Mouse (Mus musculus) left cerebral cortex, adult 18-20 months (tissue): ENCODE measurements around the gene Pnck. TPM values are rescaled to one million over a fixed set of nuclear protein-coding genes. Genes with fewer than 3 reads are reported as not detected.

Experiments used
- DNase-seq, 2 experiments: peaks; one replicate each; pipeline ENCODE4 v3.0.0; 2021 to 2022; ENCODE audit warnings: low spot score in 2 of 2, mixed read lengths in 1 of 2
- long read RNA-seq, 2 experiments: library from polyadenylated mRNA; stranded (forward); transcript quantifications; one replicate each; pipeline ENCODE4 v2.0.0; 2021
- total RNA-seq, 2 experiments: library from RNA; stranded (reverse); gene quantifications; 2 replicates each; pipeline ENCODE4 v1.2.3; 2021

Gene Pnck
- total RNA-seq, result 100 to 1,000 TPM in 1 of 2 experiments, 10 to 100 TPM in 1; 84.2 to 108 TPM
- long read RNA-seq, experiment 1, transcript Pnck-202 (12 exons, 1,532 nt), result major isoform, 53 of 136 reads
- long read RNA-seq, experiment 1, transcript Pnck-203 (12 exons, 1,492 nt), result minor isoform, 16 of 136 reads
- long read RNA-seq, experiment 1, transcript Pnck-201 (12 exons, 1,536 nt), result minor isoform, 7 of 136 reads
- long read RNA-seq, experiment 1, partial matches to known transcripts, result 20 of 136 reads
- long read RNA-seq, experiment 1, other reads (novel, unspliced or antisense), result 40 of 136 reads
- long read RNA-seq, experiment 2, transcript Pnck-201 (12 exons, 1,536 nt), result minor isoform, 6 of 94 reads
- long read RNA-seq, experiment 2, transcript Pnck-202 (12 exons, 1,532 nt), result major isoform, 41 of 94 reads
- long read RNA-seq, experiment 2, transcript Pnck-203 (12 exons, 1,492 nt), result minor isoform, 10 of 94 reads
- long read RNA-seq, experiment 2, partial matches to known transcripts, result 12 of 94 reads
- long read RNA-seq, experiment 2, other reads (novel, unspliced or antisense), result 25 of 94 reads

DNA sequence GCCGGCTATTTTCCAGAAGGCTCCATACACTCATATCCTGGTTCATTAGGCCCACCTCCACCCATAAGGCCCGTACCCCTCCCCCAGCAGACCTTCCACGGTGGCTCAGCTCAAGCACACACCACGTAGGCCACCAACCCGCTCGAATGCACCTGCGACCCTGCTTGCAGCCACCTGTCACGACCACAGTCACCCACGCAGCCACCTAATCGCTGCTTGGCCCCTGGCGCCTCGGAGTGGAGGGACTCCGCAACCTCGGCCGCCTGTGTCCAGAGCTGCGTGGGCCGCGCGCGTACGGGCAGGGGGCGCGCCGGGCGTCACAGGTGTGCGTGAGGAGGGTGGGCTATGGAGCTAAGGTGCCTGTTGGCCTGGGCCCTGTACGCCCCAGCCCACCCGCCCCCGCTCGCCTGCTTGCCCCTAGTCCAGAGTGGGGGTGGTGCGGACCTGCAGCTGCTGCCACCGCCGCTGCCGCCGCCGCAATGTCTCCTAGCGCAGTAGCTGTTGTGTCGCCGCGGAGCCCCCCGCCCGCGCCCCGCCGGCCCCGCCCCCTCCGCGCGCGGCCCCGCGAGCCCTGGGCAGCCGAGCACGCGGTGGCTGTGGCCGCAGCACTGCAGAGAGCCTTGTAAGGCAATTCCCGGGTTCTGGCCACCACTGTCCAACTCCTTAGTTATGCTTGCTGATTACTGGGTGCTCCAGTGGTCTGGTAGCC lies at the start of gene Pnck:
TSS of gene Pnck (minus strand) at position 543 of the 709 bp plus-strand sequence.
- no peak for DNase-seq

DNA sequence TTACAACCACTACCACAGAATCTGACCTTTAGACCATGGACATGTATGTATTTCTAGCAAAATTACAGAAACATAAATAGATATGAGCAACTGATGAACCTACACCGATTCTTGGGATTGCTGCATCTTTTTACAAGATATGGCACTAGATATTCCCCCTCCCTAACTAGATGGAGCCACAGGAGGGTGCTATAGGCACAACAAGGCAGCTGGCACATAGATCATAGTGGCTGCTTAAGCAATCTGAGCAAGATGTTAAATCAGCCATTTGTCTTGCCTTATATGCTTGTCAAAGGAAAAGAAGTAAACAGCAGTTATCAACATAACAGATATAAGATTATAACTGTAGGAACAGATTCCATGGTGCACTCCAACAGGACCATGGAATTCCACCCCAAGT lies 40.6 kb upstream of the Pnck start:
- DNase-seq, result no peak

DNA sequence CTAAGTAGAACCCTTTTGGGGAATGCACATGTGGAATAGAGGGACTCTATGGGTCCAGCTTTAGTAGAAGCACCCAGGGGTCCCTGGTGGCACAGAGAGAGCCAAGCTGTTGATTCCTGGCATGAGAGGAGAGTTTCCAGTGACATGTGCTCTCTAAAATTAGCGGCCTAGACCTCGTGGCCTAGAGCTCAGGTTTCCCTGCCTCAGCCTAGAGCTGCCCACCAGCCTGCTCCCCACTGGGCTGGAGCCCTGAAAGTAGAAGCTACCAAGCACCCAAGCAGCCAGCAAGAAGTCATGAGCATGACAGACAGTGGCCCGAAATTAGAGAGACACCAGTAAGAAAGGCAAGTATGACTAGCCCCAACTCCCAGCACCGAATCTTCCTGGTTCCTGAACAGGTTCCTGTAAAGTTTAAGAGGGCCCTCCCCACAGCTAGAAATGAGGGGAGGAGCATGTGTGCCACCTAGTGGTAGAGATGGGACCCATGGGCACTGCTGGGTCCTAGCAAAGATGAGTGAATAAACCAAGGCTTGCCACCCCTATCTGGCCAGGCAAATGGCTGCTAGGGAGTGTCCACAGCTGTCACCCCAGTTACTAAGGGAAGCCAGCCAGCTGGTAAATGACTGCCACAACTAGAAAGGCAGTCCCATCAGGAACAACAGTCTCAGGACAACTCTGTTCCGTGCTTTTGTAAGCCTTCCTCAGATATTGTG lies 31.2 kb upstream of the Pnck start:
- peak; percentile 46 to 50 for DNase-seq

- DNase-seq, result no peak
These were observed 25.7 kb upstream of the Pnck start for GRCm38 (mm10) chrX:73685629-73686028.

DNA sequence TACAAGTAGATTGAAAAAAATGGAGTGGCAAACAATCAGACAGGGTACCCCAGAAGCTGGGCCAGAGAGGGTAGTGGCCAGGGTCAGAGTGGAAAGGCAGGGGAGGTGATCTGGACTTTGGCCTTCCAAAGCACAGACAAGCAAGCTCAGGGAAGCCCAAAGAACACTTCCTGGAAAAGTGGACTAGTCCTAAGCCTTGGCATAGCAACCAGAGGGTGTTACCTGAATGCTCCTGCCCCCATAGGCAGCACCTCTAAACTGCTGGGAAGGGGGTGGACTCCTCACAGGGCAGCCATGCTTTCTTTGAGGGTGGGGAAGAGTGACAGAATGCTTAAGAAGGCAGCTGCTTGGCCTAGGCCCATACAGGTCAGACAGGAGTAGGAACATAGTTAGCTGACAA lies 25.1 kb upstream of the Pnck start:
- DNase-seq, result no peak

DNA sequence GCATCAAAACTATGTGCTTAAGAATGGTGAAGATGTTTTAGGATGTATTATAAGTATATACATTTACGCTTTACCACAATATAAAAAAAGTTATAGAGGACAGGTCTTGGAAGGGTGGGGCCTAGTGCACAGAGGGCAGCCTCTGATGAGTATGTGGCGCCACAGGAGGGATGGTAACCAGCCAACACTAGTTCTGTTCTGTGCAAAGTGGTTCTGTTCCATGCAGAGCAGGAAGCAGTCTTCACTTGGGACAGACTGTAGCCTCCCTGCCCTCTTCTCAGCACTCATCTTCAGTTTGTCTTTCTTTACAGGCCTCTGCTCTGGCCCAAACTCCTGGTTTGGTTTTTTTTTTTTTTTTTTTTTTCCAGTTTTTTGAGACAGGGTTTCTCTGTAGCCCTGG lies 24.2 kb upstream of the Pnck start:
- DNase-seq, result no peak

GRCm38 (mm10) chrX:73676668-73677067 lies 16.8 kb upstream of the Pnck start:
- no peak for DNase-seq

GRCm38 (mm10) chrX:73675231-73675630 lies 15.3 kb upstream of the Pnck start:
- peak in 1 of 2 experiments; percentile 11 for DNase-seq

DNA sequence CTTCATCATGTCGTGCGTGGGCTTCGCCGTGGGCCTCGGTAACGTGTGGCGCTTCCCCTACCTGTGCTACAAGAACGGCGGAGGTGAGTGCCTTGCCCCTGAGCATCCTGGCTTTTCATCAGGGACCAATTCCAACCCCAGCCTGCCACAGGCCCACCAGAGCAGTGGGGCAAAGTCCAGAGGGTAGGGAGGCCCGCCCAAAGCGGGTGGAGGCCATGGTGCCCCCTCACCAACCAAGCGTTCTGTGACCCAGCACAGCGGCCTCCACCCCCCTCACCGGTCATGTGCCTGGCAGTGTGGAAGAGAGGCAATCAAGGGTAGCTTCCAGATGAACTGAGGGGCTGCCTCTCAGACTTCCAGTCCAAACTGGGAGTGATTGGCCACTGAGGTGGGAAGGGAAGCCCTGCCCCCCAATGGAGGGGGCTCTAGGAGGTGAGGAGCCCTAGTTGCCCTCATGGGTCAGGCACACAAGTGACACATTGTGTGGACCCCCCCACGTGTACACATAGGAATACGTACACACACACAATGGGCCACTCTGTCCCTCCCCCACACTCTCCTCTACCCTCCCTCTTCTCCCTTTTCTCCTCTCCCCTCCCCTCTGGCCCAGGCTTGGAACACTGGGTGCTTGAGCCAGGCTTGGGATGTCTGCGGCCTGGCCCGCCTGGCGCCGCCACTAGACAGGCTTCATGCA lies 14.2 kb upstream of the Pnck start:
- no peak for DNase-seq

DNA sequence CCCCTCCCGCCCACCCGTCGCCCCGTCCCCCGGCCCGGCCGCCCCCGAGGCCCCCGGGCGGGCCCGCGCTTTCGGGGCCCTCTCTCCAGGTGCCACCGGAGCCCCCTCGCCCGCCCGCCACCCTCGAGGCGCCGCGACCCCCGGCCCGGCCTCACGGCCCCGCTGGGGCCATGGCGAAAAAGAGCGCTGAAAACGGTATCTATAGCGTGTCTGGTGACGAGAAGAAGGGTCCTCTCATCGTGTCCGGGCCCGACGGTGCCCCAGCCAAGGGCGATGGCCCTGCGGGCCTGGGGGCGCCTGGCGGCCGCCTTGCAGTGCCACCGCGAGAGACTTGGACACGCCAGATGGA lies 13.7 kb upstream of the Pnck start:
- no peak for DNase-seq

DNA sequence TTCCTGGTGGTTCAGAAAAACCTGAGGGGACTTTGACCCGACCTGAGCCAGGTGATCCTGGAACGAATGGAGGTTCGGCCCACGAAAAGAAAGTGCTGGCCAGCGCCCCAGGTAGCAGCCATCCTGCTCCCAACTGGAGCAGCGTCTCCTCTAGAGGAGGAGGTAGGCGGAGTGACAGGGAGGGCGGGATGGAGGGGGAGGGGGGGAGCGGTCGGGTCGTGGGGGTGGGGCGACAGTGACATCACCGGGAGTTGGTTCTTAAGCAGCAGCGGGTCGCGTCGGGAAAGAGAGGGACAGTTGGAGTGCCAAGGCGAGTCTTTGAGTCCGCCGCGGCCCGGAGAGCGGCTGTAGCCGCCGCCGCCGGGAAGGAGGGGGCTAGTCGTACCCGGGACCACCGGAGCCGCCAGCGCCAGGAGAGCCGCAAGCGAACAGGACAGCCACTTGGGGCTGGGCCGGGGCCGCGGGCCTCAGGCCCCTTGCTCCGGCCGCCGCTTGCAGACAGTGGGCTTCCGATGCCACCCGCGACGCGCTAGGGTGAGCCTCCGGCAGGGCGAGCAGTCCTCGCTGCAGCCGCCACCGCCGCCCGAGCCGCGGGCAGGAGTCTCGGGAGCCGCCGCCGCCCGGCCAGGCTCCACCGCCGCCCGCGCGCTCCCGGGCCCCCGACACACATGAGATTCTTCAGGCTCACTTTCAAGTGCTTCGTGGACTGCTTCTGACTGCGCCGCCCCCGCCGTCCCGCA lies 13.1 kb upstream of the Pnck start, which contains the start of gene Slc6a8:
TSS of gene Slc6a8 (plus strand) at position 272 of the 740 bp plus-strand sequence.
- DNase-seq, result peak; percentile 57 to 58

- peak in 1 of 2 experiments; percentile 43 for DNase-seq
These were observed 12.1 kb upstream of the Pnck start for GRCm38 (mm10) chrX:73672031-73672431.

DNA sequence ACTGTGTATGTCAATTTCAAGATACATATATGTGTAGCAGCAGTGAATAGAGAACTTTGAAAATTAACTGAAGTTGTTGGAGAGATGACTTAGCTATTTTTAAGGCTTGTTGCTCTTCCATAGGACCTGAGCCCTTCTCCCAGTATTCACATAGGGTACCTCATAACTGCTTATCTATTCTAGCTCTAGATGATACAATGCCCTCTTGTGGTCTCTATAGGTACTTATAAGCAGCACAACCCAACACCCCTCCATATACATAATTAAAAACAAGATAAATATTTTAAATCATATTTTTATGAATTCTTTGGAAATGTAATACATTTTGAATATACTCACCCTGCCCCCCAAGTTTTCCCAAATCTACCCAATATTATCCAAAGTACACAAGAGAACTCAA lies 3.2 kb upstream of the Pnck start:
- no peak for DNase-seq

DNA sequence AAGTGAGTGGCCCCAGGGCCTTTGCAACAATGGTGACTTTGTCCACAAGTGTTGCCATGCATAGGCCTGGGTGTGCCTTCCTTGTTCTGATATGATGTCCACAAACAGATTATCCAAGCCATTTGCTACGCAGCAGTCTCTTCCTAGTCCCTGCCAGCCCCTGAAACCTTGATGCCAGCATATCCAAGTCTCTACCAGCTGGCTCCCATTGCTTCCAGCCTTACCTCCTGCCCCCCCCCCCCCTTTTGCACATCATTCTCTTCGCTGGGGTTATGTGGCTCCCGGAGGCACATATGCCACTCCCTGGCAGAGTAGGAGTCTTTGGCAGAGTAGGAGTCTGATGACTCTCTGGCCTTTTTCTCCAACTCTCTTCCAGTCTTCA lies 358 bp upstream of the Pnck start:
- DNase-seq, result no peak

DNA sequence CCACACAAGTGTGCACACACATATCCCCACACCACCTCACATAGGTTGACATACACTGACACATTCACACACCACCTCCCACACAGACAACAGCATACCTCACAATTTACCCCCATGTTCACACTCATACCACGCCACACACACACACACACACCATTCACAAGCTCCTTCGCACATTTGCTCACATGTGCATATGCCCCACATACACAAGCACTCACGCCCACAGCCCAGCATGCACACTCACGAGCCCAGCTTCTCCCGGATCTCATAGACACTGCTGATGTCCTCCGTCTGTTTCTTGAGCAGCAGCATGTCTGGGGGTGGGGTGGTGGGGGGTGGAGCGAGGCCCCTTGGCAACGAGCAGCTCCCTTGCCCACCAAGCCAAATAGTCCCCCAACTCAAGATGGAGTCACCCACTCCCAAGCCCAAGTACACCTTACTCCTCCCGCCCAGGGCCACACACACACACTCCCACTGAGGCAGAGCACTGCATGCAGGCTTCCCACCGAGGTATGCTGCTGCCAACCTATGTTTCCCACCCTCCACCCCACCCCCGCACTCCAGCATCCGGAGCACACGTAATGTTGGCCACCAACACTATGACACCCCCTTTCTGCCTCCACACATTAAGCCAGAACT lies 862 bp downstream of the Pnck start:
- peak in 1 of 2 experiments; percentile 36 for DNase-seq

GRCm38 (mm10) chrX:73658391-73658790 lies 1.5 kb downstream of the Pnck start:
- DNase-seq, result no peak

DNA sequence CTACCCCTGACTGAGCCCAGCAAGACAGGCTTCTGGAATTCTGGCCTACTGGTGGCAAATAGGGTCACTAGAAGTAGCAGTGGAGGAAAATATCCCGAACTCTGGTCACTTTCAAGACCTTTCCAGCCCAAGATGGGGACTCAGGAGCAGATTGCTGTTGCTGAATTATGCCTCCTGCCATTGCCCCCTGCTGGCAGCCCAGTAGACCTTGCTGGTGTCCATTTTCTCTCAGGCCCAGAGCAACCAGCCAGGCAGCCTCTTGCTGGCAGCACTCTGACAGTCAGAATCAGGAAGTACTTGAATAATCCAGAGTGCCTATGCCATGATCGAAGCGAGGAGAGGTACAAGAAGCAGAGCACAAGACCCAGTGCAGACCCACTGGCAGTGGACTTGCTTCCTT lies 4.4 kb downstream of the Pnck start:
- no peak for DNase-seq

DNA sequence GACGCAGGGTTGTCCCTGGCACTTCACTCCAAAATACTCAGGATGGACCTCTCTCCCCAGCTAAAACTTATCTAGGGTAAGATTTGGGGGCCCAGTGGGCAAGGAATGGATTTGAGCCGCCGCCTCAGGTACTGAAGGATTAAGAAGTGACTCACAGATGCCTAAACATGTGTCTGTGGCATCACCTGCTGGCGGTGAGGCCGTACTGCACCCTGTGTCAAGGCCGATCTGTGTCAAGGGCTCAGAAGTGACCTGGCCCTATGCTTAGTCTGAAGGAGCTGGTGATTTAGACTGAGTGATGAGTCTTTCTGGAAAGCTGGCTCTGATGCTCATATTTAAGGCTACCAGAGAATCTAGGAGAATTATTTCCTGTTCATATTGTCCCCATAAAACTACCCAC lies 5.7 kb downstream of the Pnck start:
- peak in 1 of 2 experiments; percentile 74 for DNase-seq

GRCm38 (mm10) chrX:73653392-73653791 lies 6.5 kb downstream of the Pnck start:
- no peak for DNase-seq

DNA sequence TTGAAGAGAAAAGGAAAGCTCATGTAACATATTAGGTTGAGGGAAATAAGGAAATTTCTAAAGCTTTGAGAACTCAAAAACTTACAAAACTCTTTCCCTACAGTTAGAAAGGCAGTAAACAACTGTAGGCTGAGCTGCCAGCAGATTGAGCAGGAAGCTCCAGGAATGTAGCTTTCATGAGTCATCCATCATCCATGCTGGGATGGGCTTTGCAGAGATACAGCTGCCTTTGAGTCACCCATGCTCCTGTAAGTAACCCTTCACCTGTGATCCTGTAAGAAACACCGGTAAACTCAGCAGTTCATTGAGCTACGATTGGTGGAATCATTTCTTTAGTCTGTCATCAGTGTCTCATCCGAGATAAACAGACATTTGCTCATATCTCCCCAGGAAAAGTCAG lies 9.0 kb downstream of the Pnck start:
- no peak for DNase-seq
